9 mouse cellular contexts compared by ENCODE assay signal in genomic region chr11:116940088-116940855, GRCm38 (mm10). TPM values are rescaled to one million over a fixed set of nuclear protein-coding genes. Genes with fewer than 3 reads are reported as not detected.
DNase-seq lines count a peak whose midpoint lies in the region; ATAC-seq and TF ChIP-seq lines count a peak whose summit lies in the region.
"Had no signal": no experiment of that assay in that cellular context is flagged by ENCODE, and none has a peak within 500 bp of the region (broad histone marks: within the 10 kb centered on the region; RNA-seq: fewer than 3 reads in every experiment).

No protein-coding gene starts in this region.

- no peaks in the 10 kb centered on the region for H3K4me1 ChIP-seq in lung, postnatal 0 days (ENCODE audit: insufficient read depth, low read depth, low read length)
- H3K4me1 ChIP-seq in intestine, postnatal 0 days (replicated peaks; ENCODE audit: control insufficient read depth, insufficient read depth, low read length), result no peaks in the 10 kb centered on the region
- 0 out of 2 replicates have a peak, but pooled peaks cover 3% of the 10 kb centered on the region for H3K4me1 ChIP-seq in stomach, embryonic 16.5 days (ENCODE audit: control insufficient read depth, insufficient read depth, low read length)

- H3K9ac ChIP-seq in lung, postnatal 0 days (replicated peaks; ENCODE audit: low read depth), result no peak overlapping the region
- H3K9ac ChIP-seq in intestine, postnatal 0 days (ENCODE audit: low read depth, low read length), result no peak overlapping the region
- peak overlapping the region; percentile 62; the same call in 1 of the 2 replicates for H3K9ac ChIP-seq in stomach, embryonic 16.5 days (ENCODE audit: low read length)

- no peaks in the 10 kb centered on the region for H3K36me3 ChIP-seq in lung, postnatal 0 days (ENCODE audit: insufficient read depth, low read length)
- no peaks in the 10 kb centered on the region for H3K36me3 ChIP-seq in intestine, postnatal 0 days (ENCODE audit: control insufficient read depth, insufficient read depth)
- no peaks in the 10 kb centered on the region for H3K36me3 ChIP-seq in stomach, embryonic 16.5 days (ENCODE audit: control insufficient read depth, insufficient read depth, low read length)

- H3K4me2 ChIP-seq in lung, postnatal 0 days (replicated peaks; ENCODE audit: low read depth, low read length), result peak overlapping the region; percentile 46
- peak overlapping the region; percentile 27 for H3K4me2 ChIP-seq in intestine, postnatal 0 days (replicated peaks; ENCODE audit: low read depth)
- H3K4me2 ChIP-seq in stomach, embryonic 16.5 days (ENCODE audit: low read depth, low read length), result peak overlapping the region; percentile 62

- peak; percentile 80 for ATAC-seq in lung, postnatal 0 days
- ATAC-seq in intestine, postnatal 0 days, result no peak
- ATAC-seq in stomach, embryonic 16.5 days (ENCODE audit: insufficient read depth, low FRiP score), result no peak

- H3K27me3 ChIP-seq in lung, postnatal 0 days (replicated peaks; ENCODE audit: insufficient read depth, low read length), result no peaks in the 10 kb centered on the region
- H3K27me3 ChIP-seq in intestine, postnatal 0 days (replicated peaks; ENCODE audit: control insufficient read depth, insufficient read depth, low read length), result no peaks in the 10 kb centered on the region
- H3K27me3 ChIP-seq in stomach, embryonic 16.5 days (ENCODE audit: control insufficient read depth, insufficient read depth, low read length), result no peaks in the 10 kb centered on the region; the same call in 1 of the 2 replicates

- no peak overlapping the region for H3K4me3 ChIP-seq in lung, postnatal 0 days (ENCODE audit: low read depth, low read length)
- no peak overlapping the region for H3K4me3 ChIP-seq in intestine, postnatal 0 days (ENCODE audit: low read depth, low read length)
- H3K4me3 ChIP-seq in stomach, embryonic 16.5 days (replicated peaks; ENCODE audit: low read length), result peak overlapping the region; percentile 36
- H3K4me3 ChIP-seq: left cerebral cortex, adult 2 months had no signal

- TF ChIP-seq EP300 in lung, postnatal 0 days (IDR thresholded peaks at IDR 0.05), result no peak

- no peaks in the 10 kb centered on the region for H3K9me3 ChIP-seq in lung, postnatal 0 days (ENCODE audit: low read length)
- H3K9me3 ChIP-seq in intestine, postnatal 0 days (ENCODE audit: control insufficient read depth), result no peaks in the 10 kb centered on the region
- H3K9me3 ChIP-seq in stomach, embryonic 16.5 days (replicated peaks; ENCODE audit: control insufficient read depth, low read length), result no peaks in the 10 kb centered on the region

- 6% methylated on average over 18 of the region's 20 CpGs for WGBS in lung, postnatal 0 days
- 9% methylated on average over 18 of the region's 20 CpGs for WGBS in intestine, postnatal 0 days
- WGBS in stomach, embryonic 16.5 days, result 8% methylated on average over 20 of the region's 20 CpGs

- peak; percentile 45 for DNase-seq in lung, postnatal 0 days (ENCODE audit: low spot score)
- DNase-seq in lung, postnatal 10 days, result no peak
- peak; percentile 3 for DNase-seq in fibroblast of lung, adult 2 months (ENCODE audit: low read depth)
- no peak for DNase-seq in adrenal gland, postnatal 36 days
- no peak for DNase-seq in right cerebral cortex, postnatal 4 days
- no peak for DNase-seq in left cerebral cortex, adult 9 months (ENCODE audit: low spot score in 2 of 2)

- no peak overlapping the region for H3K27ac ChIP-seq in lung, postnatal 0 days (ENCODE audit: low read length)
- no peak overlapping the region for H3K27ac ChIP-seq in intestine, postnatal 0 days (ENCODE audit: low read depth, low read length)
- no peak overlapping the region for H3K27ac ChIP-seq in stomach, embryonic 16.5 days (ENCODE audit: low read length)
- H3K27ac ChIP-seq: left cerebral cortex, adult 2 months had no signal

- no peak for TF ChIP-seq CTCF in lung, postnatal 0 days (IDR thresholded peaks at IDR 0.05)
- no peak for TF ChIP-seq CTCF in intestine, postnatal 0 days (IDR thresholded peaks at IDR 0.05; ENCODE audit: low read depth)

RNA-seq across cellular contexts. Expression of gene Mgat5b, which starts 21.6 kb away (rescaled TPM):
- polyA plus RNA-seq in lung, postnatal 0 days (2015; fragmentation: Nextera tagmentation; extraction: Ambion mirVana), result not detected in 2 replicates
- polyA plus RNA-seq in intestine, postnatal 0 days (2015; fragmentation: Nextera tagmentation; extraction: Ambion mirVana), result 0.25 and 0.48 TPM in 2 replicates
- polyA plus RNA-seq in stomach, embryonic 16.5 days (2015; fragmentation: Nextera tagmentation; extraction: Ambion mirVana), result 0.50 and 0.67 TPM in 2 replicates
- 1 to 10 TPM in 1 of 2 experiments, under 1 TPM in 1; 0.36 to 1.1 TPM for total RNA-seq in adrenal gland, postnatal 36 days (2021)

Comparison
In these comparisons a context has a peak if more than half of its experiments do, and no peak if none do; other contexts are left out.
1. DNase-seq: peak in lung, postnatal 0 days (single experiment) and fibroblast of lung, adult 2 months (single experiment); none in lung, postnatal 10 days (single experiment), adrenal gland, postnatal 36 days (0 of 2), right cerebral cortex, postnatal 4 days (single experiment) and left cerebral cortex, adult 9 months (0 of 2).
2. Peak in every context shown above with its lines, with median percentiles within 50 percentile points of each other: H3K4me2 ChIP-seq.